Mouse (Mus musculus) kidney, postnatal 25 days (tissue): Measurements from ENCODE around the gene Olfr1283.
"Not testable (repeated sequence)": the region's sequence is repeated elsewhere in the genome, so short reads cannot be mapped to it uniquely, and the experiment has no call there.

ENCODE experiments used
- DNase-seq, 2 experiments: peaks; one replicate each; pipeline ENCODE4 v3.0.0; 2021; ENCODE audit warnings: mixed read lengths in 2 of 2

The Olfr1283 gene

GRCm38 (mm10) chr2:111366490-111366889 lies at the start of gene Olfr1283:
Gene Olfr1283, plus strand, starts transcription at chr2:111366790.
- DNase-seq = no peak

GRCm38 (mm10) chr2:111326220-111326619 lies 40.4 kb upstream of the Olfr1283 start, which contains the start of gene Olfr1281:
Gene Olfr1281, plus strand, starts transcription at chr2:111326520.
- no peak for DNase-seq

- DNase-seq = not testable (repeated sequence)
Measured at GRCm38 (mm10) chr2:111333721-111334120, 32.9 kb upstream of the Olfr1283 start.

GRCm38 (mm10) chr2:111335976-111336375 lies 30.6 kb upstream of the Olfr1283 start, which contains the start of gene Olfr1282:
Gene Olfr1282, minus strand, starts transcription at chr2:111336076.
- DNase-seq = no peak

GRCm38 (mm10) chr2:111375222-111375621 lies 8.6 kb downstream of the Olfr1283 start, which contains the start of gene Olfr1284:
Gene Olfr1284, plus strand, starts transcription at chr2:111375522.
- DNase-seq = no peak
